Mouse (Mus musculus) adrenal gland, postnatal 4 days (tissue): Measurements from ENCODE around the gene Mob4. TPM values are rescaled to one million over a fixed set of nuclear protein-coding genes. Genes with fewer than 3 reads are reported as not detected.

Source experiments
- DNase-seq, 2 experiments: peaks; one replicate each; pipeline ENCODE4 v3.0.0; 2021 to 2022; ENCODE audit warnings: low spot score in 2 of 2, mixed read lengths in 2 of 2
- total RNA-seq, 2 experiments: library from RNA; stranded (reverse); gene quantifications; 2 replicates each; pipeline ENCODE4 v1.2.3; 2021

Mob4 gene
- total RNA-seq, 2 experiments from 2014 or later: 175 to 181 TPM

DNA sequence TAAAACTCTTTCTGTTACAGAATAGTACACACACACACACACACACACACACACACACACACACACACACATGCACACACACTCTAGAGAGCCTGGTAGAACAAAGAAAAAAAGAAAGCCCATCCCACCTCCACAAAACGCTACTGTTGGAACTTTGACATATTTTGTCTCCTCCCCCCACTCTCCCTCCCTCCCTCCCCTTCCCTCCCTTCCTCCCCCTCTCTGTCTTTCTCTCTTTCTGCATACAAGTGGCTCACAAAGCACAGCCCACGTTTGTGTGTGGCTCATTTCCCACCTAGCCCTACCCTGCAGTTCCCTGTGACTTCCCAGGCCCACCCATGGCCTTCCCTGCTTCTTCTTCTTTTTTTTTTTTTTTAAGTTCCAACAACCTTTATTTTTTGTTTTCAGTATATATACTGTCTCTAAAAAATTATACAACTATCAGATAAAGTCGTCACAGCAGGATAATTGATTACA lies 43.6 kb downstream of the Mob4 start:
- DNase-seq: no peak

DNA sequence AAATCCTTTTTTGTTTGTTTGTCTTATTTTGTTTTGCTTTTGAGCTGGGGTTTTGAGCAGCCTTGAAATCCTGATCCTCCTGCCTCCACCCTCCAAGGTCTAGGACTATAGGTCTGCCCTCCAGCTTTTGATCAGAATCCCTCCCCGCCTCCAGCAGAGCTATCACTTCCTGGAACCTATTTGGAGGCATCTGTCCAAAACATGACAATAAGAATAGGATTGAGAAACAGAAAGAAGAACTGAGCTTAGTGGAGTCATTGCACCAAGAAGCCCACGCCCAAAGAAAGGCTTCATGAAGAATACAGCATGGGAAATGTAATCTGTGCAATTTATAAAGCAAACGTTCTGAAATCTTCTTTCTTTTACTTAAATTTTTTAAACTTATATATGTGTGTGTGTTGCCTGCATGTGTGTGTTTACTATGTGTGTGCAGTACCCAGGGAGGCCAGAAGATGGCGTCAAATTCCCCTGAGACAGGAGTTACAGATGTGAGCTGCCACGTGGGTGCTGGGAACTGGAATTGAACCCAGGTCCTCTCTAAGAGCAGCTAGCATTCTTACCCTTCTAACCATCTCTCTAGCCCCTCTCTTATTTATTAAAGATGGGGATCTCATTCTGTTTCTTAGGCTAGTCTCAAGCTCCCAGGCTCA lies 49.0 kb downstream of the Mob4 start:
- no peak for DNase-seq

DNA sequence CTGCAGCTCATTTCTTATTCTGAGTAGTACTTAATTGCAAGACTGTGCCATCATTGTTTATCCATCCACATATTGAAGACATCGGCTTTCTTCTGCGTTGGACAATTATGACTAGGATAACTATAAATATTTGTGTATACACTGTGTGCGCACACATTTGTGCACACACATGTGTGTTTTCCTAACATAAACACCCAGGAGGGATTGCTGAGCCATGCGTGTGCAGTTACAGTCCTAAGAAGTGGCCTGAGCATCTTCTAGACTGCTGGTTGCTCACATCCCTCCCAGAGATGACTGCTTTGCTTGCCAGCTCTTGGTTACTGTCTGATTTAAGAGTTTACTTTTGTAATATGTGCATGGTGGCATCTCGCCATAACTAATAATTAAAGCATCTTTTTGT lies 51.4 kb downstream of the Mob4 start:
- DNase-seq: no peak

DNA sequence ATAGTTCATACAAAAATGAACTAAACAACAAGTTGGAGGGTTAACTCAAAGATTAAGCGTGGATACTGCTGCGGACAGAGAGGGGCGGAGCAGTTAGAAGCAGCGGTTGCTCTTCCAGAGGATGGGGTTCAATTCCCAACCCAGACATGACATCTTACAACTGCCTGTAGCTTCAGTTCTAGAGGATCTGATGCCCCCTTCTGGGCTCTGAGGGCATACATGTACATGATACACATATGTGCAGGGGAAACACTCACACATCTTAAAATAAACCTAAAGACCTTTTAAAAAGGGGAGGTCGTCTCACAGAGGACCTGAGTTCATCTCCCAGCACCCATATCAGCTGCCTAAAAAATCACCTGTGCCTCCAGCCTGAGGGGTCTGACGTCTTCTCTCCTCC lies 54.7 kb downstream of the Mob4 start:
- DNase-seq: no peak

DNA sequence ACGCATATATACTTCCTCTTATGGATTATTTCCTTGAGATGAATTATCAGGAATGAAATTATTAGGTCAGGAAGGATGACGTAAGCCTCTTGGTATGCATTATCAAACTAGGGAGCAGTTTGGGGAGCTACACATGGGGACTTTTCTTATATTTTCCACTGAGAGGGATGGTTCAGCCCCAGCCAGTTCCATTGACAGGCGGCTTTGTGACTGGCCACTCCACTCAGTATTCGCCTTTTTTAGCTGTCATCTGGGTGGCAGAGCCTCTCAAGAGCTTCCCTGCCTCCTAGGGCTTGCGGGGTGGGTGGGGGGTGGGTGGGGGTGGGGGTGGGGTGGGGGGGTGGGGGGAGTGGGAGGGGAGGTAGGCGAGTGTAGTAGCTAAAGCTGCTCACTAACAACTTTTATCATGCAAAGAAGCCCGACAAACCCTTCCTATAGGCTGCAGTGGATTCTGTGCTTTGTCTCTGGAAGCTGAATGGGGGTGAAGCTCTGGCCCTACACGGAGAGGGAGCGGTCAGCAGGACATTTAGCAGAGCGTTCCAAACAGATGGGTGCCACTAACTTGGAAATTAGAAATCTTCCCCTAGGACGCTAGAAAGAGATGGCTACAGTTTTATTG lies 55.7 kb downstream of the Mob4 start:
- DNase-seq: no peak

DNA sequence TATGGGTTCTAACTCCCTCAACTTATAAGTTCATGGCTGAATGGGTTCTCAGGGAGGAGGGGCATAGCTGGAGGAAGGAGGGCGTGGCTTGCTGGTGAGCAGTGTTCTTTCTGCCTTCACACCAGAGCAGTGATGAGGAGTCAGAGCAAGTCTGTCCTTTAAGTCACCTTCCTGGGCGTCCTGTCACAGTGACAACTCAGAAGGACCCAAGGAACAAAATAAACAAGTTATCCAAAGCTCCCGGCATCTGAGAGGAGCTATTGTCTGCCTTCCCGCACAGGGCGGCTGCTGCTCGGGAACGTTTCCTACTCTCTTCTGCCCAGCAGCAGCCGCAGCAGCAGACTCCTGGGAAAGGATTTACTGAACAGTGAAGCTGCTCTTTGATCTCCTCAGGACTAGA lies 61.0 kb downstream of the Mob4 start:
- DNase-seq: no peak

DNA sequence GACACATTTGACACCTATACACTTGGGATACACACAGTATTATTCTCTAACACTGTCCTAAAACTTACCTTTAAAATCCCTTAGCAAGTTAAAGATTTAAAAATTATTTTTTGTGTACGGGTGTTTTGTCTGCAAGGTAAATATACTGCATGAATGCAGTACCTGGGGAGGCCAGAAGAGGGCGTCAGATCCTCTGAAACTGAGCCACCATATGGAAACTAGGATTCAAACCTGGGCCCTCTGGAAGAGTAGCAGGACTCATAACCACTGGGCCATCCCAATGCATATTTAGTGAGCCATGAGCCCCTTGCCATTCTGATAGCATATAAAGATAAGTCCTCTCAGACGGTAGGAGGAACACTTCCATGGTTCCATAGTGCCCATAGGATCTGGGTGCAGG lies 61.8 kb downstream of the Mob4 start:
- no peak for DNase-seq

DNA sequence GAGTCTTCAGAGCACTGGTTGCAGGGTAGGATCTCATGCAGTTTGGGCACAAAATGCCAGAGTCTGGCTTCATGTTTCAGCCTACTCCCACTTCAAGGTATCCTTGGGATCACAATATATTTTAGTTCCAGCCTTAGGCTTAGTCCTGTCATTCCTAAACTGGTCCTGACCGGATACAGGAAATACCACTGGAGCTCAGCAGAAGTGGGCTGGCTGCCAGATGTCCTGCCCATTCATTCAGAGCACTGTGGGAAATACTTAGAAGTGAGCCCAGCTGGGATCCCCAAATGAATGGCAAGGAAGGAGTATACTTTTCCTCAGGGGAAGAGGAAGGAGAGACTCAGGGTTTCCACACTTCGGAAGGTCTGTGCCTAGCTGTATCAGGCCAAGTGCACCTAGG lies 62.3 kb downstream of the Mob4 start:
- no peak for DNase-seq

DNA sequence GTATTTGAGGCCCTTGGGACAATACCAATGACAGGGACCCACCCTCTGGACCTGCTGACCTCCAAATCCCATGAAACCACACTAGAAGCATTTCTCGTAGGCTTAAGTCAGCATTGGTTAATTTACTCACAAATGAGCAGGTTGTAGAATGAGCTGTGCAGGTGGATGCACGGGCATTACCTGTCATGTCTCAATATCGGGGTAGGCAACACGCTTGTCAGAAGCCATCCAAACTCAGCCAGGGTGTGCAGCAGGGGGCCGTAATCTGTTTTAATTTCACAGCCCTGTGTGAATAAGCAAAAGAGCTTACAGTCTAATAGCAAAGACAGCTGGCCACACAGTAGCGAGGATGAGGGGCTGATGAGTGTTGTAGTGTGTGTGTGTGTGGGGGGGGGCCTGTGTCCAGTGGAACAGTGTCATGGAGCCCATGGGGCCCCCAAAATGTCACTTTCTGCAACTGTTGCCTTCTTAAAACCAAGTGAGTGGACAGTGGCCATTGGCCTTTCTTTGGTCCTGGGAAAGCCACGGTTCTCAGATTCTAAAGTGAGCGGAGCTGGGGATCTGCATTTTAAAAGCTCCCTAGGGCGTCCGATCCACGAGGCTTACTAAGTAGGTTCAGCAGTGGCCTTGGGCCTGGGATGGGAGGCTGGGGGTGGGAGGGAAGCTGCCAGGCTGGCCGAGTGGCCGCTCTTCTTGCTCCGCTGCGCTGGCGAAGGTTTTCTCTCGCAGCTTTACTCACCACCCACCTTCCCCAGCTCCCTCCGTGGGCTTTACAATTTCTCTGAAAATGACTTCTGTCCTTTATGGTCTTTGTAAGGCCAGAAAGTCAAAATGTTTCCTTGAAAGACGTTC lies 63.3 kb downstream of the Mob4 start:
- DNase-seq: no peak

DNA sequence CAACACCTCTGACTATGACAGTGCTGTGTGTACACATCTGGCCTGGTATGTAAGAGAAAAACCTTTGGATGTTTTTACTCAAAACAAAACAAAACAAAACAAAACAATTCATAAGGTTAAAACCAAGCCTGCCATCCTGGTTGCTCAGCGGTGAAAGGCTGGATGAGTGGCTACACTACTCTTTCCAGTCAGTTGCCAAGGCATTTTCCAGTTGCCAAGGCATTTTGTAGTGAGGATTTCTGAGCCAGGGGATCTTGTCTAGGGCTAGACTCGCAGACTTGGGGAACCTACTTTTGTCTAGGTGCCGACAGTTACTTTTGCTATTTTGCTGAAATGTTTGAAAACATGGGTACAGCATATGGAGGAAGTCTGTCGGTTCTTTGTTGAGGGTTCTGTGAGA lies 64.0 kb downstream of the Mob4 start:
- no peak for DNase-seq

DNA sequence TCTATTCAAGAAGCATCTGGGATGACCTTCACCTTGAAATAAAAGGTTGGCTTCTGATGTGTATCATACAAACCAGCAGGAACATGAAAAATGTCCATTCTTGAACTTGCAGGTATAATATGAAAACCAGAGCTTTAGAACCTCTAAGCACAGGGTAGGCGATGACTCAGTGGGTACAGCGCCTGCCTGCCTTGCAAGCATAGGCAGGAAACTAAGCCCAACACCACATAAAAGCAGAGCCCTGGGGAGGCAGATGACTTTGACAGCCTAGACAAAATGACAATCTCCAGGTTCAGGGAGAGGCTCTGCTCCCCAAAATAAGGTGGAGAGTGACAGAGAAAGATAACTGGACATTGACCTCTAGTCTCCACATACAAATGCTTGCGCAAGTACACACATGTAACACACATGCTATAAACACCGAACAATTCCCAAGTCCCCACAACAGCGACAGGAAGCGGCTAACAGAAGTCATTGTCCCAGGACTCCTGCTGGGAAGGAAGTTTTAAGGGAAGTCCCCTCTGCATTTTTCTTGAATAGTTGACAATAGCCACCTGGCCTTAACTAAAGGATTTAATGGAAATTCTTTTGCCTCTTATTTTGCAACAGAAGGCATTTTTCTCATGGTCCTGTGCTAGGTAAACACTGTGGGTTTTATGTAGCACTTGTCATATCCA lies 65.4 kb downstream of the Mob4 start:
- DNase-seq: no peak

DNA sequence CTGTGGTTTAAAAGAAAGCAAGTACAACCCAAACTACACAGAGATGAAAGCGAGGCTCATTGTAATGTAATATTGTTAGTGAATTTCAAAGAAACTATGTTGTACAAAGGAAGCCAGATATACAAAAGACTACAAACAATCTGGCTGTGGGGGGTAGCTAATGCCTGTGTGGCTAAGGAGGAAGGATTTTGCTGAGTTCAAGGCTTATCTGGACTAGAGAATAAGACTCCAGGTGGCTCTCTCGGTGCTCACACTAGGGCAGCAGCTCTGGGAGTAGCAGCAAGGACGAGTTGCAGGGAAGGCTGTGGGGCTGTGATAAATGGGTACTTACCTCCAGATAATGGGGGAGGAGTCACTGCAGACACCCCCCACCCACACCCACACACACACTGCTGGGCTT lies 67.7 kb downstream of the Mob4 start:
- DNase-seq: no peak

DNA sequence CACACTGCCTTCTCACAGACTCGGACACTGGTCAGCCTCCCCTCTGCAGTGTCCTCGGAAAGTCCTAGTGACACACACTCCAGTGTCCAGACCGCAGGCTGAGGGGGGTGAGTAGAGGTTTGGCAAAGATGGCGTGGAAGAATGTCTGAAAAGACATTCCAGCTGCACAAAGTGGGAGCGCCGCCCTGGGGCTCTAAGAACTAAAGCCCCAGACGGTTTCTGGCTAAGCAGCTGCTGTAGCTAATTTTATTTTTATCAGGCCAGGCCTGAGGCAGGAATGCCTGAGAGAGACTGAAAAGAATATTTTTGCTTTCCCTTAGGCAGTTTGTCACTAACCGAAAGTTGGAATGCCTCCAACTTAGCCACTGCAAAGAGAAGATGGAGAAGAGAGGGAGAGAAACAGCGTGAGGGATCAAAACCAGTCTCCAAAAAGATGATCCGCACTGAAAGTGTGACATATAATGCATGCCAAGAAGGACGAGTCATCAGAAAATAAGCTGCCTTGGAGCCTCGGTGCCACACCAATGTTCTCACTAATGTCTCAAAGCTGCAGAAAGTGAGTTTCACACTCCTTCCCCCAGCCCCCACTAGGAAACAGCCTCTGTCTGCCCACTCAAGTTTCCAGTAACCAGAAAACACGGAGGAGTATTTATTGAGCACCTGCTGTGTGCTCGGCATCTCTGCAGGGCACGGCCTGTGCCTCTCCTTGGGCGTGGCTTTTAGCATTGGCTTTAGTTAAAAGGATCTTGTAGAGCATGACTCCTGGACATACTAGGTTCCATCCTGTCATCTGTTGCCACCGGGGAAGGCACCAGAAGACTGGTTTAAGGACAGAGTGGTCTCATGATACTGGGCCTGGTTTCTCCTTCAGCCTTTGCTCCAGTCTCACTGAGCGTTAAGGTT lies 71.1 kb downstream of the Mob4 start:
- no peak for DNase-seq

Other genes with a start within 250 kb of the Mob4 start
- 10 to 100 TPM; 38.2 TPM for gene Ankrd44, start 204.8 kb upstream of the Mob4 start, total RNA-seq
- gene Sf3b1, start 103.8 kb upstream of the Mob4 start, total RNA-seq: 100 to 1,000 TPM; 199 to 213 TPM
- 10 to 100 TPM; 19.9 to 28.3 TPM for gene Coq10b, start 78.5 kb upstream of the Mob4 start, total RNA-seq
- gene Hspe1, start 43.1 kb upstream of the Mob4 start, total RNA-seq: 100 to 1,000 TPM; 424 to 448 TPM
- gene Hspd1, start 43.0 kb upstream of the Mob4 start, total RNA-seq: 100 to 1,000 TPM; 727 to 733 TPM
- gene Rftn2, start 95.6 kb downstream of the Mob4 start, total RNA-seq: 10 to 100 TPM; 32.7 to 33.0 TPM
- gene Mars2, start 105.9 kb downstream of the Mob4 start, total RNA-seq: 1 to 10 TPM; 5.2 to 6.0 TPM
- 1 to 10 TPM; 1.5 to 1.9 TPM for gene Boll, start 232.2 kb downstream of the Mob4 start, total RNA-seq